20 mouse cellular contexts compared by ENCODE assay signal in genomic region chr6:72840867-72841780, GRCm38 (mm10). TPM values are rescaled to one million over a fixed set of nuclear protein-coding genes. Genes with fewer than 3 reads are reported as not detected.
DNase-seq lines count a peak whose midpoint lies in the region; ATAC-seq and TF ChIP-seq lines count a peak whose summit lies in the region.
"Had no signal": no experiment of that assay in that cellular context is flagged by ENCODE, and none has a peak within 500 bp of the region (broad histone marks: within the 10 kb centered on the region; RNA-seq: fewer than 3 reads in every experiment).

No protein-coding gene starts in this region.

- no peak for TF ChIP-seq POLR2A in ES-Bruce4 (IDR thresholded peaks at IDR 0.05; ENCODE audit: insufficient read depth, low read length)
- TF ChIP-seq POLR2A in cerebellum, adult 2 months (IDR thresholded peaks at IDR 0.05; ENCODE audit: borderline replicate concordance, insufficient read depth, low read length) = no peak

- H3K4me3 ChIP-seq in ES-Bruce4 (ENCODE audit: low read depth, low read length) (no peak overlapping the region), ES-E14 (ENCODE audit: insufficient read depth in 1 of 2, low read depth in 1 of 2, low read length in 2 of 2, poor library complexity in 1 of 2, severe bottlenecking in 1 of 2) (no peak overlapping the region; a peak in 1 of 4 replicates)
- H3K4me3 ChIP-seq in stomach, postnatal 0 days (ENCODE audit: low read depth, low read length) = no peak overlapping the region
- no peak overlapping the region for H3K4me3 ChIP-seq in cerebellum, adult 2 months (replicated peaks; ENCODE audit: insufficient read depth, low read depth, low read length)
- H3K4me3 ChIP-seq: embryonic facial prominence, embryonic 10.5 days; embryonic facial prominence, embryonic 12.5 days; forebrain, embryonic 13.5 days; forebrain, embryonic 15.5 days had no signal

- H3K27ac ChIP-seq in ES-Bruce4 (ENCODE audit: insufficient read depth, low read length) = peak overlapping the region; percentile 98
- H3K27ac ChIP-seq in ES-E14 (ENCODE audit: insufficient read depth, low read depth, low read length, poor library complexity, severe bottlenecking) = peak overlapping the region; percentile 71; the same call in 1 of the 2 replicates
- no peak overlapping the region for H3K27ac ChIP-seq in stomach, postnatal 0 days (replicated peaks)
- H3K27ac ChIP-seq in cerebellum, adult 2 months (ENCODE audit: insufficient read depth, low read length) = no peak overlapping the region
- H3K27ac ChIP-seq: embryonic facial prominence, embryonic 10.5 days; embryonic facial prominence, embryonic 12.5 days; forebrain, embryonic 13.5 days; forebrain, embryonic 15.5 days had no signal

- TF ChIP-seq EP300 in ES-Bruce4 (IDR thresholded peaks at IDR 0.05; ENCODE audit: insufficient read depth, low read depth, low read length) = peak; percentile 48; the same call in 1 of the 2 replicates
- TF ChIP-seq EP300 in stomach, postnatal 0 days (optimal IDR thresholded peaks at IDR 0.05) = no peak

- no peak for ATAC-seq in stomach, postnatal 0 days (ENCODE audit: low FRiP score, low TSS enrichment)
- ATAC-seq: forebrain, embryonic 13.5 days; forebrain, embryonic 15.5 days; forebrain, postnatal 0 days; Patski had no signal

- H3K9ac ChIP-seq in ES-Bruce4 (ENCODE audit: low read depth, poor library complexity, severe bottlenecking) (no peak overlapping the region), ES-E14 (ENCODE audit: insufficient read depth, low read depth, low read length, poor library complexity, severe bottlenecking) (no peak overlapping the region)
- H3K9ac ChIP-seq in stomach, postnatal 0 days (ENCODE audit: low read length) = no peak overlapping the region
- H3K9ac ChIP-seq: embryonic facial prominence, embryonic 12.5 days; forebrain, embryonic 13.5 days; forebrain, embryonic 15.5 days; forebrain, postnatal 0 days had no signal

- H3K9me3 ChIP-seq in ES-Bruce4 (replicated peaks; ENCODE audit: control insufficient read depth, insufficient read depth, low read length, poor library complexity, severe bottlenecking) (no peaks in the 10 kb centered on the region), ES-E14 (ENCODE audit: control insufficient read depth, insufficient read depth, low read depth, low read length) (no peaks in the 10 kb centered on the region)
- no peaks in the 10 kb centered on the region for H3K9me3 ChIP-seq in stomach, postnatal 0 days (ENCODE audit: control insufficient read depth, low read length)
- H3K9me3 ChIP-seq: embryonic facial prominence, embryonic 10.5 days; embryonic facial prominence, embryonic 12.5 days; forebrain, embryonic 13.5 days; forebrain, embryonic 15.5 days had no signal

- WGBS in stomach, postnatal 0 days = 85% methylated on average over 13 of the region's 13 CpGs
- WGBS in cerebellum, adult 2 months = 87% methylated on average over 13 of the region's 13 CpGs

- H3K4me1 ChIP-seq in ES-Bruce4 (ENCODE audit: control insufficient read depth, insufficient read depth, low read length) (peaks cover 2% of the 10 kb centered on the region), ES-E14 (ENCODE audit: control insufficient read depth in 2 of 2, insufficient read depth in 2 of 2, low read length in 2 of 2, poor library complexity in 1 of 2) (peaks cover 2 to 8% of the 10 kb centered on the region in 2 experiments; a peak in 2 of 4 replicates)
- H3K4me1 ChIP-seq in stomach, postnatal 0 days (replicated peaks; ENCODE audit: control insufficient read depth, insufficient read depth) = no peaks in the 10 kb centered on the region
- H3K4me1 ChIP-seq in cerebellum, adult 2 months (ENCODE audit: control insufficient read depth, insufficient read depth, low read length) = no peaks in the 10 kb centered on the region
- H3K4me1 ChIP-seq: embryonic facial prominence, embryonic 10.5 days; embryonic facial prominence, embryonic 12.5 days; forebrain, embryonic 13.5 days; forebrain, embryonic 15.5 days had no signal

- in situ Hi-C loops in ES-E14 (cut with MboI; ENCODE audit: low sequenced_read_pairs in 2 of 2, unreplicated experiment in 2 of 2) = loop anchor here (25.0 kb wide), 1 partner anchor 429 kb away; the partner anchor contains the start of gene Ggcx (in 2 of the 2)

- H3K36me3 ChIP-seq in ES-Bruce4 (ENCODE audit: control insufficient read depth, insufficient read depth, low read length, poor library complexity, severe bottlenecking) (peaks cover 40% of the 10 kb centered on the region), ES-E14 (ENCODE audit: control insufficient read depth, insufficient read depth, low read length, poor library complexity, severe bottlenecking) (peaks cover 3% of the 10 kb centered on the region)
- H3K36me3 ChIP-seq in stomach, postnatal 0 days (ENCODE audit: control insufficient read depth, insufficient read depth, low read length) = peaks cover 7% of the 10 kb centered on the region

- no peaks in the 10 kb centered on the region for H3K27me3 ChIP-seq in ES-Bruce4 (ENCODE audit: control insufficient read depth, insufficient read depth, low read length, poor library complexity, severe bottlenecking)
- H3K27me3 ChIP-seq in stomach, postnatal 0 days (ENCODE audit: control insufficient read depth, insufficient read depth, low read length) = no peaks in the 10 kb centered on the region
- H3K27me3 ChIP-seq in cerebellum, adult 2 months (ENCODE audit: control insufficient read depth, insufficient read depth, low read length) = no peaks in the 10 kb centered on the region
- H3K27me3 ChIP-seq: embryonic facial prominence, embryonic 12.5 days; forebrain, embryonic 13.5 days; forebrain, embryonic 15.5 days; Patski had no signal

- DNase-seq in ES-E14 (ENCODE audit: low read depth, low spot score) (no peak), R1 (ENCODE audit: low read depth, low spot score) (peak; percentile 78)
- DNase-seq in spleen, adult 18-20 months = no peak
- DNase-seq in stomach, postnatal 0 days (ENCODE audit: low spot score) = no peak
- DNase-seq in cerebellum, adult 2 months = no peak
- no peak for DNase-seq in thymus, postnatal 0 days (ENCODE audit: low spot score)
- DNase-seq: adrenal gland, adult 2 months; adrenal gland, postnatal 10 days; cerebellum, adult 11 months; cerebellum, adult 18-20 months; cerebellum, adult 9-10 months; cerebellum, postnatal 10 days; cerebellum, postnatal 25 days; forebrain, postnatal 0 days had no signal

- TF ChIP-seq CTCF in ES-Bruce4 (IDR thresholded peaks at IDR 0.05; ENCODE audit: low read depth, low read length) = no peak
- TF ChIP-seq CTCF in stomach, postnatal 0 days (IDR thresholded peaks at IDR 0.05; ENCODE audit: low read depth) = no peak
- no peak for TF ChIP-seq CTCF in cerebellum, adult 2 months (IDR thresholded peaks at IDR 0.05; ENCODE audit: borderline replicate concordance, insufficient read depth, low read depth, low read length)

- no peak overlapping the region for H3K4me2 ChIP-seq in stomach, postnatal 0 days (replicated peaks; ENCODE audit: low read depth)
- H3K4me2 ChIP-seq: embryonic facial prominence, embryonic 12.5 days; forebrain, embryonic 13.5 days; forebrain, embryonic 15.5 days had no signal

TF ChIP-seq in ES-E14, 5 proteins besides CTCF, POLR2A, EP300 and RAD21:
- TF ChIP-seq ZNF384 (IDR thresholded peaks at IDR 0.05; ENCODE audit: low read depth, low read length) (peak; percentile 92), HCFC1 (IDR thresholded peaks at IDR 0.05; ENCODE audit: borderline replicate concordance, insufficient read depth, low read length) (no peak), CHD2 (IDR thresholded peaks at IDR 0.05; ENCODE audit: low read depth, low read length) (no peak), MAFK (IDR thresholded peaks at IDR 0.05; ENCODE audit: insufficient read depth, low read depth, low read length) (no peak), ZC3H11A (IDR thresholded peaks at IDR 0.05; ENCODE audit: borderline replicate concordance, low read depth, low read length) (no peak)

RNA-seq across cellular contexts. Expression of gene Tcf7l1, which starts 52.1 kb away (rescaled TPM):
- 84.8 and 93.4 TPM in 2 replicates for polyA plus RNA-seq in ES-Bruce4 (2011; ENCODE audit: insufficient read depth, insufficient read length, low read depth, missing spikeins)
- total RNA-seq in ES-E14 (2012; rRNA removed) = 12.5 and 14.5 TPM in 2 replicates
- 11.1 and 12.2 TPM in 2 replicates for polyA plus RNA-seq in stomach, postnatal 0 days (2015; fragmentation: Nextera tagmentation; extraction: Ambion mirVana)
- 5.5 and 6.2 TPM in 2 replicates for polyA plus RNA-seq in cerebellum, adult 2 months (2012; rRNA removed)
- polyA plus RNA-seq in thymus, postnatal 0 days (2015; fragmentation: Nextera tagmentation; extraction: Ambion mirVana) = 4.3 and 4.4 TPM in 2 replicates

RNA-seq across cellular contexts. Expression of gene Kcmf1, which starts 58.7 kb away (rescaled TPM):
- polyA plus RNA-seq in ES-Bruce4 (2011; ENCODE audit: insufficient read depth, insufficient read length, low read depth, missing spikeins) = 175 and 188 TPM in 2 replicates
- total RNA-seq in ES-E14 (2012; rRNA removed) = 101 and 122 TPM in 2 replicates
- polyA plus RNA-seq in stomach, postnatal 0 days (2015; fragmentation: Nextera tagmentation; extraction: Ambion mirVana) = 48.9 and 49.5 TPM in 2 replicates
- polyA plus RNA-seq in cerebellum, adult 2 months (2012; rRNA removed) = 86.1 and 110 TPM in 2 replicates
- 33.2 and 41.1 TPM in 2 replicates for polyA plus RNA-seq in thymus, postnatal 0 days (2015; fragmentation: Nextera tagmentation; extraction: Ambion mirVana)

Comparison
In these comparisons a context has a peak if more than half of its experiments do, and no peak if none do; other contexts are left out.
1. H3K27ac ChIP-seq: peak in ES-Bruce4 (single experiment) and ES-E14 (single experiment); none in stomach, postnatal 0 days (single experiment) and cerebellum, adult 2 months (single experiment).